Mouse (Mus musculus) bone marrow macrophage, adult 2 months (primary cell): ENCODE data around the gene Wdr43.

ENCODE experiments used
- CTCF ChIP-seq: IDR thresholded peaks from 2 replicates; pipeline ENCODE4 v1.5.1; 2012; ENCODE audit warnings: low read depth, mild to moderate bottlenecking, low read length, moderate library complexity
- POLR2A ChIP-seq: IDR thresholded peaks from 2 replicates; pipeline ENCODE4 v1.6.1; 2012; ENCODE audit warnings: mild to moderate bottlenecking, low read depth, low read length, borderline replicate concordance

GRCm38 (mm10) chr17:71683281-71683680 is 67.6 kb downstream of the Wdr43 start:
- no peak for TF ChIP-seq POLR2A
- TF ChIP-seq CTCF, result no peak
